Mouse (Mus musculus): ENCODE measurements around the gene Ercc2. TPM values are rescaled to one million over a fixed set of nuclear protein-coding genes. Genes with fewer than 3 reads are reported as not detected.
A peak's percentile ranks its signal among the peaks of the same experiment; 100 is the strongest.

Gene Ercc2
- polyA plus RNA-seq (2014; fragmentation: Nextera tagmentation; extraction: Ambion mirVana): 7.1 and 8.2 TPM in 2 replicates

DNA sequence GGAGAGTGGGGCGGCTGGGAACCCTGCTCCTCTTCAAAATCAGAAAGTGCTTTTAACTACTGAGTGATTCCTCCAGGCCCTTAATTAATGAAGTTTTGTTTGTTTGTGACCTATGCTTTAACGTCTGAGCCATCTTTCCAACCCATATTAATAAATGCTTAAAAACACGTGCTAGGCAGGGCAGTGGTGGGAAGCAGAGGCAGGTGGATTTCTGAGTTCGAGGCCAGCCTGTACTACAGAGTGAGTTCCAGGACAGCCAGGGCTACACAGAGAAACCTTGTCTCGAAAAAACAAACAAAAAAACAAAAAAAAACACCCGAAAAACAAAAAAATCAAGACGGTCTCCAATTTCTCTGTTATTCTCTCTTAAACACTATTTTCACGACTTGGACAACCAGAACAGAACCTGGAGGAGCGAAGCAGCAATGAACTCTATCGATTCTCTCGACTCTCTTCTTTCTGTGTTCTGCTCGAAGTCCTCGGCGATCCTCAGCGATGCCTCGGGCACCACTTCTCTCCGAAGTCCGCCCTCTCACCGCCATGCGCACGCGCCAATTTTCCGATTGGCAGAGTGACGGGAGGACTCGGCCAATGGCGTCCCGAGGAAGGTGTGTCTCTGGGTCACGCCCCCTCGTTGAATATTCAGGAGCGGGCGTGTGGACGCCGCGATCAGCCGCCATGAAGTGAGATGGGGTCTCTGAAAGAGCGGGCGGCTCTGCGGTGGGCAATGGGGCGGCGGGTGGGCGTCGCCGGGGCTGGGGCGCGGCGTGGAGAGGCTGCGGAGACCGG, at the start of gene Ercc2:
TSS of gene Ercc2 (plus strand) at position 634 of the 789 bp plus-strand sequence.
- DNase-seq (ENCODE audit: low spot score) (peak; percentile 100), ATAC-seq (replicated peaks; ENCODE audit: insufficient number of reproducible peaks, low FRiP score, low TSS enrichment, low read depth) (peak; percentile 87)
- peak within 1 kb of the TSS; percentile 79 for H3K4me3 ChIP-seq (ENCODE audit: low read depth, low read length)
- H3K27me3 ChIP-seq (ENCODE audit: control insufficient read depth, insufficient read depth, low read length): no peaks in the 10 kb centered on the region
- H3K36me3 ChIP-seq (replicated peaks; ENCODE audit: control insufficient read depth, insufficient read depth, low read depth, low read length): no peaks in the 10 kb centered on the region; the same call in none of the 2 replicates
- no peaks in the 10 kb centered on the region for H3K4me1 ChIP-seq (ENCODE audit: control insufficient read depth, insufficient read depth, low read length)
- peak within 1 kb of the TSS; percentile 82 for H3K9ac ChIP-seq (replicated peaks; ENCODE audit: low read length)
- no peaks in the 10 kb centered on the region for H3K9me3 ChIP-seq (replicated peaks; ENCODE audit: control insufficient read depth, low read length)
- WGBS: 5% methylated on average over 47 of the region's 48 CpGs
- H3K27ac ChIP-seq (replicated peaks; ENCODE audit: low read depth, low read length): no peak within 1 kb of the TSS; the same call in 1 of the 2 replicates
- peak within 1 kb of the TSS; percentile 64 for H3K4me2 ChIP-seq (ENCODE audit: low read depth, low read length)

DNA sequence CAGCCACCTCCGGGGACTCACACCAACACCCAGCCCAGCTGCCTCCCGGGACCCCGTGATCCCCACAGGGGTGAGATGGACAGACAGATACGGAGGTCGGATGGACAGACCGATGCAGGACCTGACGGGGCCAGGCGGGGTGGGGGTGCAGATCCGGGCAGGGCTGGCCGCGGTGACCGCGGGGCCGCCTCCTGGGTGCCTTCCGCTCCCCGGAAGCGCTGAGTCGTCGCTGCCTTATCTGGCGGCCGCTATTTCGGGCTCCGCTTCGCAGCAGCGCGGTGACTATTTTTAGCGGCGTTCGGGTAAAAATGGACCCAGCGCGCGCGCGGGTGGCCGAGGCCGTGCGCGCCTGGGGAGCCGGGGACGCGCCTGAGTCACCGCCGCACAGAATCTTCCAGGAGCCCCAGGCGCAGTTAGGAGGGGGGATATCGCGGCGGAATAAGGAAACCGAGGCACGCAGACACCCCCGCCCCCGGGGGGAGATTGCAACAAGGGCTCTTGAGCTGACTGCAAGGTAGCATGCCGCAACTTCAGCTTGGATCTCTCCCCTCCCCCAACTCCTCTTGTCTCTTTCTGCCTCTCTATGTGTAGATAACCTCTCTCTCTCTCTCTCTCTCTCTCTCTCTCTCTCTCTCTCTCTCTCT, 49.0 kb upstream of the Ercc2 start:
- Histone ChIP-seq H3K27ac (replicated peaks; ENCODE audit: low read depth, low read length) (peak overlapping the region; percentile 36; the same call in 1 of the 2 replicates), H3K9me3 (replicated peaks; ENCODE audit: control insufficient read depth, low read length) (no peaks in the 10 kb centered on the region), H3K27me3 (ENCODE audit: control insufficient read depth, insufficient read depth, low read length) (no peaks in the 10 kb centered on the region), H3K4me1 (ENCODE audit: control insufficient read depth, insufficient read depth, low read length) (no peaks in the 10 kb centered on the region), H3K9ac (replicated peaks; ENCODE audit: low read length) (peak overlapping the region; percentile 56), H3K4me3 (ENCODE audit: low read depth, low read length) (peak overlapping the region; percentile 57), H3K36me3 (replicated peaks; ENCODE audit: control insufficient read depth, insufficient read depth, low read depth, low read length) (no peaks in the 10 kb centered on the region), H3K4me2 (ENCODE audit: low read depth, low read length) (peak overlapping the region; percentile 58)
- WGBS: under 1% methylated on average over 52 of the region's 52 CpGs
- ATAC-seq (replicated peaks; ENCODE audit: insufficient number of reproducible peaks, low FRiP score, low TSS enrichment, low read depth): no peak
- peak; percentile 68 for DNase-seq (ENCODE audit: low spot score)

GRCm38 (mm10) chr7:19335583-19335982, 46.2 kb upstream of the Ercc2 start:
- no peak for DNase-seq (ENCODE audit: low spot score)
- H3K9ac ChIP-seq (replicated peaks; ENCODE audit: low read length): no peak overlapping the region
- ATAC-seq (replicated peaks; ENCODE audit: insufficient number of reproducible peaks, low FRiP score, low TSS enrichment, low read depth): no peak
- no peak overlapping the region for H3K4me3 ChIP-seq (ENCODE audit: low read depth, low read length)
- no peak overlapping the region for H3K27ac ChIP-seq (replicated peaks; ENCODE audit: low read depth, low read length)
- no peak overlapping the region for H3K4me2 ChIP-seq (ENCODE audit: low read depth, low read length)
- H3K27me3 ChIP-seq (ENCODE audit: control insufficient read depth, insufficient read depth, low read length): no peaks in the 10 kb centered on the region
- no peaks in the 10 kb centered on the region for H3K4me1 ChIP-seq (ENCODE audit: control insufficient read depth, insufficient read depth, low read length)
- WGBS: 42% methylated on average over 3 of the region's 3 CpGs
- H3K9me3 ChIP-seq (replicated peaks; ENCODE audit: control insufficient read depth, low read length): no peaks in the 10 kb centered on the region
- H3K36me3 ChIP-seq (replicated peaks; ENCODE audit: control insufficient read depth, insufficient read depth, low read depth, low read length): no peaks in the 10 kb centered on the region

DNA sequence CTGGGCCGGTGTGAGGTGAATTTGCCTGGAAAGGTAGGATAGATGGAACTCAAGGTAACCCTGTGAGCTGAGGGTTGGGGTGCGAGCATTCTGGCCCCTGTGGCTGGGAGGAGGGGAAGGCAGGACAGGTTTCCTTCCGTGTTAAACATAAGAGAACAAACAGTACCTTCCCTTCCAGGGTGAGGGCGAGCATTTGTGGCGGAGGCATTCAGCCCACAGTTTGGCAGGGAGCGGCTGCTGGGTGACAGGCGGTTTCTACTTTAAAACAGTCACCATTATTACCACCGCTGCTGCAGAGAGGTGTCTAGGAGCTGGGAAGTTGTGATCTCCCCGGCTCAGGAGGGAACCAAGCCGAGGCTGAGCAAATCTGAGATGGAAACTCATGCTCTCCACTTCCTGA, 44.7 kb upstream of the Ercc2 start:
- Histone ChIP-seq H3K4me2 (ENCODE audit: low read depth, low read length) (no peak overlapping the region), H3K27me3 (ENCODE audit: control insufficient read depth, insufficient read depth, low read length) (peaks cover 2% of the 10 kb centered on the region; the same call in 1 of the 2 replicates), H3K4me1 (ENCODE audit: control insufficient read depth, insufficient read depth, low read length) (no peaks in the 10 kb centered on the region; the same call in 1 of the 2 replicates), H3K9me3 (replicated peaks; ENCODE audit: control insufficient read depth, low read length) (no peaks in the 10 kb centered on the region), H3K4me3 (ENCODE audit: low read depth, low read length) (no peak overlapping the region), H3K27ac (replicated peaks; ENCODE audit: low read depth, low read length) (no peak overlapping the region), H3K36me3 (replicated peaks; ENCODE audit: control insufficient read depth, insufficient read depth, low read depth, low read length) (no peaks in the 10 kb centered on the region), H3K9ac (replicated peaks; ENCODE audit: low read length) (no peak overlapping the region)
- ATAC-seq (replicated peaks; ENCODE audit: insufficient number of reproducible peaks, low FRiP score, low TSS enrichment, low read depth) (no peak), DNase-seq (ENCODE audit: low spot score) (no peak)
- WGBS: 56% methylated on average over 10 of the region's 10 CpGs

DNA sequence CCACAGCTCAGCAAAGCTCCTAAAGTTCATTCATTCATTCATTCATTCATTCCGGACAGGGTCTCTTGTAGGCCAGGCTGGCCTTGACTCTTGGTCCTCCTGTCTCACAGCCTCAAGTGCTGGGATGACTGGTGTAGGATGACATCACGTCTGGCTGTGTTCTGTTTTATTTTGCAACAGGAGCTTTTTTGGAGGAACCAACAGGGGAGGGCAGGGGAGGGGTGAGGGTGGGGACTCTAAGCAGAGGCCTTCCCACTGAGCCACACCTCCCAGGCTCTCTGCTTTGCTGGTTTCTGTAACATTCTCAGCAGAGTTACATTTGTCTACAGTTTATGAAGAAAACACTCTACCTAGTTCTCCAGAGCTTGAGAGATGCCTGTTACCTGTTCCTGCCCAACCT, 43.8 kb upstream of the Ercc2 start:
- Histone ChIP-seq H3K4me2 (ENCODE audit: low read depth, low read length) (no peak overlapping the region), H3K27me3 (ENCODE audit: control insufficient read depth, insufficient read depth, low read length) (peaks cover 2% of the 10 kb centered on the region; the same call in 1 of the 2 replicates), H3K9me3 (replicated peaks; ENCODE audit: control insufficient read depth, low read length) (no peaks in the 10 kb centered on the region), H3K27ac (replicated peaks; ENCODE audit: low read depth, low read length) (no peak overlapping the region), H3K4me3 (ENCODE audit: low read depth, low read length) (no peak overlapping the region), H3K4me1 (ENCODE audit: control insufficient read depth, insufficient read depth, low read length) (no peaks in the 10 kb centered on the region; the same call in 1 of the 2 replicates), H3K36me3 (replicated peaks; ENCODE audit: control insufficient read depth, insufficient read depth, low read depth, low read length) (no peaks in the 10 kb centered on the region), H3K9ac (replicated peaks; ENCODE audit: low read length) (no peak overlapping the region)
- 57% methylated on average over 2 of the region's 2 CpGs for WGBS
- no peak for ATAC-seq (replicated peaks; ENCODE audit: insufficient number of reproducible peaks, low FRiP score, low TSS enrichment, low read depth)
- DNase-seq (ENCODE audit: low spot score): no peak

DNA sequence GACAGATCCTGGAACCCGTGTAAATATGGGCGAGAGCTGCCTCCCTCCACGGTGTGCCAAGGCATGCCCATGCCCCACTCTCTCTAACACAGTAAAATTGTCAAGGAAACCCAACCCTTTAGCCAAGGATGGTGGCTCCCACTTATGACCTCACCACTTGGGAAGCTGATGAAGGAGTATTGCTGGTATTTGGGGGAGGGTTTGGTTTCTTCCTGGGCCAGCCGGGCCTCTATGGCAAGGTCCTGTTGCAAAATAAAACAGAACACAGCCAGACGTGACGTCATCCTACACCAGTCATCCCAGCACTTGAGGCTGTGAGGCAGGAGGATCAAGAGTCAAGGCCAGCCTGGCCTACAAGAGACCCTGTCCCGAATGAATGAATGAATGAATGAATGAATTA, 43.2 kb upstream of the Ercc2 start:
- Histone ChIP-seq H3K4me3 (ENCODE audit: low read depth, low read length) (no peak overlapping the region), H3K4me1 (ENCODE audit: control insufficient read depth, insufficient read depth, low read length) (no peaks in the 10 kb centered on the region; the same call in 1 of the 2 replicates), H3K9ac (replicated peaks; ENCODE audit: low read length) (no peak overlapping the region), H3K4me2 (ENCODE audit: low read depth, low read length) (no peak overlapping the region), H3K27me3 (ENCODE audit: control insufficient read depth, insufficient read depth, low read length) (peaks cover 2% of the 10 kb centered on the region; the same call in 1 of the 2 replicates), H3K36me3 (replicated peaks; ENCODE audit: control insufficient read depth, insufficient read depth, low read depth, low read length) (no peaks in the 10 kb centered on the region), H3K27ac (replicated peaks; ENCODE audit: low read depth, low read length) (no peak overlapping the region), H3K9me3 (replicated peaks; ENCODE audit: control insufficient read depth, low read length) (no peaks in the 10 kb centered on the region)
- DNase-seq (ENCODE audit: low spot score) (no peak), ATAC-seq (replicated peaks; ENCODE audit: insufficient number of reproducible peaks, low FRiP score, low TSS enrichment, low read depth) (no peak)
- WGBS: 65% methylated on average over 7 of the region's 7 CpGs

DNA sequence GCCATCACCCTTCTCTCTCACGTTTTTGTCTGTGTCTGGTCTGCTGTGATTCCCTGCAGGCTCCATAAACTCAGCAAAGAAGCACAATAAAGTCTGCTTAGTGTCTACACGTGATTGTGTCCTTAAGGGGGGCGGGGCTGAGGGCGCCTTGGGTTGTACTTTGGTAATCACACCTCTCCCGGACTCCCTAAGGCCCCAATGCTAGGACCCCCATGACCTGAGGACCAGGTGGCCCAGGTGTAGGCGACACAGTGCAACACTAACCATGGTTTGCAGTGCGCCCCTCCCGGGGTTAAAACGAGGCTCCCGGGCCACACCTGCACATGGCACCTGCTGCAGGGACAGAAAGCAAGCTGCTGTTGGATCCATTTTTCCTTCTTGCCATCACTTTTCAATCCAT, 40.6 kb upstream of the Ercc2 start:
- peak overlapping the region; percentile 93; the same call in 1 of the 2 replicates for H3K4me2 ChIP-seq (ENCODE audit: low read depth, low read length)
- H3K4me3 ChIP-seq (ENCODE audit: low read depth, low read length): no peak overlapping the region
- H3K27ac ChIP-seq (replicated peaks; ENCODE audit: low read depth, low read length): no peak overlapping the region
- no peaks in the 10 kb centered on the region; the same call in 1 of the 2 replicates for H3K4me1 ChIP-seq (ENCODE audit: control insufficient read depth, insufficient read depth, low read length)
- peaks cover 2% of the 10 kb centered on the region; the same call in 1 of the 2 replicates for H3K27me3 ChIP-seq (ENCODE audit: control insufficient read depth, insufficient read depth, low read length)
- WGBS: 28% methylated on average over 10 of the region's 10 CpGs
- no peak for ATAC-seq (replicated peaks; ENCODE audit: insufficient number of reproducible peaks, low FRiP score, low TSS enrichment, low read depth)
- H3K36me3 ChIP-seq (replicated peaks; ENCODE audit: control insufficient read depth, insufficient read depth, low read depth, low read length): no peaks in the 10 kb centered on the region
- no peak overlapping the region for H3K9ac ChIP-seq (replicated peaks; ENCODE audit: low read length)
- H3K9me3 ChIP-seq (replicated peaks; ENCODE audit: control insufficient read depth, low read length): no peaks in the 10 kb centered on the region
- DNase-seq (ENCODE audit: low spot score): no peak
